Mouse (Mus musculus) MEL (cell line): ENCODE data around the gene Usp45. TPM values are rescaled to one million over a fixed set of nuclear protein-coding genes. Genes with fewer than 3 reads are reported as not detected.
A peak's percentile ranks its signal among the peaks of the same experiment; 100 is the strongest.

ENCODE experiments used
- DNase-seq: peaks from one replicate; pipeline ENCODE4 v3.0.0; 2011; ENCODE audit warnings: low read depth, low spot score
- H3K27ac ChIP-seq: 2 replicates; pipeline ENCODE4 v1.5.1; 2012; ENCODE audit warnings: low read depth, mild to moderate bottlenecking, control low read depth, low read length, moderate library complexity; ENCODE audit not compliant: control insufficient read depth
- H3K27me3 ChIP-seq, 2 experiments: fragments of 150-350 bp in 1 of 2; sonication (generic) in 1 of 2; 2 replicates each; pipeline ENCODE4 v1.6.1; 2012; ENCODE audit warnings: low read length in 2 of 2, mild to moderate bottlenecking in 2 of 2, improper control_type of control experiment in 1 of 2, moderate library complexity in 1 of 2; ENCODE audit not compliant: insufficient read depth in 2 of 2, control insufficient read depth in 1 of 2
- H3K36me3 ChIP-seq, 2 experiments: 2 replicates each; pipeline ENCODE4 v1.6.1; 2012 to 2014; ENCODE audit warnings: low read length in 2 of 2, improper control_type of control experiment in 1 of 2, inconsistent platforms in 1 of 2, mild to moderate bottlenecking in 1 of 2; ENCODE audit not compliant: insufficient read depth in 2 of 2, control insufficient read depth in 1 of 2
- H3K4me1 ChIP-seq, 2 experiments: fragments of 150-350 bp in 1 of 2; sonication (generic) in 1 of 2; 2 replicates each; pipeline ENCODE4 v1.6.1; 2012; ENCODE audit warnings: low read length in 2 of 2, improper control_type of control experiment in 1 of 2, mild to moderate bottlenecking in 1 of 2; ENCODE audit not compliant: insufficient read depth in 2 of 2, control insufficient read depth in 1 of 2
- H3K4me3 ChIP-seq, 2 experiments: fragments of 150-350 bp in 1 of 2; sonication (generic) in 1 of 2; 2 replicates each; pipeline ENCODE4 v1.5.1; 2012; ENCODE audit warnings: low read depth in 2 of 2, low read length in 2 of 2, mild to moderate bottlenecking in 2 of 2, moderate library complexity in 2 of 2, control low read depth in 1 of 2, improper control_type of control experiment in 1 of 2; ENCODE audit not compliant: control insufficient read depth in 1 of 2, insufficient read depth in 1 of 2
- H3K79me2 ChIP-seq: 2 replicates; pipeline ENCODE4 v1.6.1; 2012; ENCODE audit warnings: mild to moderate bottlenecking, low read length, moderate library complexity; ENCODE audit not compliant: control insufficient read depth, poor library complexity, insufficient read depth
- H3K9ac ChIP-seq: 2 replicates; pipeline ENCODE4 v1.6.1; 2012; ENCODE audit warnings: low read depth, mild to moderate bottlenecking, control low read depth, low read length, moderate library complexity; ENCODE audit not compliant: control insufficient read depth, poor library complexity, severe bottlenecking
- H3K9me3 ChIP-seq: fragments of 150-350 bp; sonication (generic); replicated peaks from 2 replicates; pipeline ENCODE4 v1.6.1; 2012; ENCODE audit warnings: mild to moderate bottlenecking, low read length, improper control_type of control experiment, moderate library complexity; ENCODE audit not compliant: insufficient read depth
- CHD2 ChIP-seq: IDR thresholded peaks from 2 replicates; pipeline ENCODE4 v1.6.1; 2011; ENCODE audit warnings: low read length, improper control_type of control experiment
- CTCF ChIP-seq, 3 experiments: IDR thresholded peaks in 2 of 3; conservative IDR thresholded peaks in 1 of 3; 2 replicates each; pipeline ENCODE4 v1.5.1; 2011 to 2012; ENCODE audit warnings: low read length in 3 of 3, low read depth in 2 of 3, mild to moderate bottlenecking in 2 of 3, improper control_type of control experiment in 1 of 3, inconsistent platforms in 1 of 3, mixed read lengths in 1 of 3, moderate library complexity in 1 of 3; ENCODE audit not compliant: control insufficient read depth in 1 of 3, insufficient read depth in 1 of 3, poor library complexity in 1 of 3, severe bottlenecking in 1 of 3
- E2F4 ChIP-seq: IDR thresholded peaks from 2 replicates; pipeline ENCODE4 v1.6.1; 2011; ENCODE audit warnings: low read depth, low read length, improper control_type of control experiment, borderline replicate concordance
- ELF1 ChIP-seq: IDR thresholded peaks from 2 replicates; pipeline ENCODE4 v1.6.1; 2014; ENCODE audit warnings: low read depth, mild to moderate bottlenecking, inconsistent platforms, low read length, improper control_type of control experiment, moderate library complexity
- GABPA ChIP-seq: IDR thresholded peaks from 2 replicates; pipeline ENCODE4 v1.6.1; 2012; ENCODE audit warnings: low read depth, mild to moderate bottlenecking, inconsistent platforms, low read length, improper control_type of control experiment, moderate library complexity
- GATA1 ChIP-seq: IDR thresholded peaks from 2 replicates; pipeline ENCODE4 v1.6.1; 2011; ENCODE audit warnings: low read depth, low read length, improper control_type of control experiment
- HCFC1 ChIP-seq: IDR thresholded peaks from 2 replicates; pipeline ENCODE4 v1.6.1; 2012; ENCODE audit warnings: low read depth, mild to moderate bottlenecking, inconsistent platforms, low read length, improper control_type of control experiment, moderate library complexity
- JUND ChIP-seq: IDR thresholded peaks from 2 replicates; pipeline ENCODE4 v1.6.1; 2011; ENCODE audit warnings: low read depth, mild to moderate bottlenecking, improper control_type of control experiment, low read length
- MXI1 ChIP-seq: IDR thresholded peaks from 2 replicates; pipeline ENCODE4 v1.6.1; 2011; ENCODE audit warnings: mild to moderate bottlenecking, low read depth, low read length, improper control_type of control experiment
- NELFE ChIP-seq: IDR thresholded peaks from 2 replicates; pipeline ENCODE4 v1.6.1; 2011; ENCODE audit warnings: low read depth, low read length, improper control_type of control experiment
- POLR2A ChIP-seq, 2 experiments: IDR thresholded peaks; 2 replicates each; pipeline ENCODE4 v1.6.1; 2011 to 2012; ENCODE audit warnings: low read length in 2 of 2, mild to moderate bottlenecking in 2 of 2, control low read depth in 1 of 2, improper control_type of control experiment in 1 of 2, low read depth in 1 of 2, moderate library complexity in 1 of 2; ENCODE audit not compliant: control insufficient read depth in 1 of 2, insufficient read depth in 1 of 2, poor library complexity in 1 of 2
- POLR2AphosphoS2 ChIP-seq: IDR thresholded peaks from 2 replicates; pipeline ENCODE4 v1.6.1; 2011; ENCODE audit warnings: low read length, improper control_type of control experiment
- SIN3A ChIP-seq: IDR thresholded peaks from 2 replicates; pipeline ENCODE4 v1.6.1; 2012; ENCODE audit warnings: low read length, improper control_type of control experiment, inconsistent platforms
- SMC3 ChIP-seq: IDR thresholded peaks from 2 replicates; pipeline ENCODE4 v1.6.1; 2011; ENCODE audit warnings: low read depth, low read length, improper control_type of control experiment
- TBP ChIP-seq: IDR thresholded peaks from 2 replicates; pipeline ENCODE4 v1.8.0; 2011; ENCODE audit warnings: low read depth, low read length, improper control_type of control experiment
- TCF12 ChIP-seq: IDR thresholded peaks from 2 replicates; pipeline ENCODE4 v1.6.1; 2014; ENCODE audit warnings: low read depth, mild to moderate bottlenecking, inconsistent platforms, low read length, improper control_type of control experiment, moderate library complexity
- ZMIZ1 ChIP-seq: IDR thresholded peaks from 2 replicates; pipeline ENCODE4 v1.6.1; 2012; ENCODE audit warnings: low read depth, mild to moderate bottlenecking, inconsistent platforms, low read length, improper control_type of control experiment, moderate library complexity
- polyA plus RNA-seq, 2 experiments: library from polyadenylated mRNA; stranded (reverse) in 1 of 2; unstranded in 1 of 2; fragments of >175 nt in 1 of 2; fragments of >200 nt in 1 of 2; gene quantifications; 2 replicates each; pipeline versions ENCODE4 v1.2.1 to v1.2.4; 2012; ENCODE audit warnings: low replicate concordance in 2 of 2, low read depth in 1 of 2; ENCODE audit not compliant: insufficient read length in 2 of 2, insufficient read depth in 1 of 2, missing spikeins in 1 of 2
- total RNA-seq: library from RNA; depleted of rRNA; stranded (reverse); fragments of 300-350 nt; gene quantifications from 2 replicates; pipeline ENCODE4 v1.2.3, GENCODE M21; 2012; rRNA removed

Gene Usp45
- total RNA-seq (8.2 and 8.7 TPM in 2 replicates), polyA plus RNA-seq (1 to 10 TPM in 1 of 2 experiments, not detected in 1; 6.4 TPM)

GRCm38 (mm10) chr4:21766863-21767304, at the start of gene Usp45, which contains the start of gene Tstd3:
Gene Usp45, plus strand, starts transcription at chr4:21767156.
Gene Tstd3, minus strand, starts transcription at chr4:21767212.
- peak; percentile 89 for DNase-seq
- peaks cover 0 to 3% of the 10 kb centered on the region in 2 experiments; a peak in 2 of 4 replicates for H3K4me1 ChIP-seq
- peak within 1 kb of the TSS; percentile 96 to 100 for H3K4me3 ChIP-seq
- no peaks in the 10 kb centered on the region for H3K27me3 ChIP-seq
- H3K9me3 ChIP-seq = no peaks in the 10 kb centered on the region
- peak within 1 kb of the TSS; percentile 83 for H3K9ac ChIP-seq
- TF ChIP-seq SMC3 = no peak
- TF ChIP-seq POLR2A (IDR thresholded peaks at IDR 0.05; ENCODE audit: control insufficient read depth in 1 of 2, insufficient read depth in 1 of 2, low read depth in 1 of 2, low read length in 2 of 2, poor library complexity in 1 of 2) = peak in 1 of 2 experiments; percentile 61; a peak in 1 of 4 replicates
- TF ChIP-seq ELF1 = peak; percentile 72
- TF ChIP-seq MXI1 = no peak
- TF ChIP-seq JUND = no peak
- TF ChIP-seq SIN3A = peak; percentile 59
- TF ChIP-seq HCFC1 = peak; percentile 59; the same call in 1 of the 2 replicates
- TF ChIP-seq CTCF (IDR thresholded peaks at IDR 0.05 in 2 of 3, conservative IDR thresholded peaks at IDR 0.05 in 1 of 3; ENCODE audit: control insufficient read depth in 1 of 3, insufficient read depth in 1 of 3, low read depth in 2 of 3, low read length in 3 of 3, poor library complexity in 1 of 3, severe bottlenecking in 1 of 3) = peak; percentile 72 to 75 (median 73)
- TF ChIP-seq TBP = 0 out of 2 replicates have a peak, but pooled peaks have one; percentile 38
- no peak for TF ChIP-seq ZMIZ1
- no peak for TF ChIP-seq GABPA
- no peak for TF ChIP-seq E2F4
- 0 out of 2 replicates have a peak, but pooled peaks have one; percentile 19 for TF ChIP-seq TCF12
- no peaks in the 10 kb centered on the region for H3K79me2 ChIP-seq
- peak within 1 kb of the TSS; percentile 40 for H3K27ac ChIP-seq
- peaks cover 0 to 3% of the 10 kb centered on the region in 2 experiments; a peak in 1 of 4 replicates for H3K36me3 ChIP-seq

DNA sequence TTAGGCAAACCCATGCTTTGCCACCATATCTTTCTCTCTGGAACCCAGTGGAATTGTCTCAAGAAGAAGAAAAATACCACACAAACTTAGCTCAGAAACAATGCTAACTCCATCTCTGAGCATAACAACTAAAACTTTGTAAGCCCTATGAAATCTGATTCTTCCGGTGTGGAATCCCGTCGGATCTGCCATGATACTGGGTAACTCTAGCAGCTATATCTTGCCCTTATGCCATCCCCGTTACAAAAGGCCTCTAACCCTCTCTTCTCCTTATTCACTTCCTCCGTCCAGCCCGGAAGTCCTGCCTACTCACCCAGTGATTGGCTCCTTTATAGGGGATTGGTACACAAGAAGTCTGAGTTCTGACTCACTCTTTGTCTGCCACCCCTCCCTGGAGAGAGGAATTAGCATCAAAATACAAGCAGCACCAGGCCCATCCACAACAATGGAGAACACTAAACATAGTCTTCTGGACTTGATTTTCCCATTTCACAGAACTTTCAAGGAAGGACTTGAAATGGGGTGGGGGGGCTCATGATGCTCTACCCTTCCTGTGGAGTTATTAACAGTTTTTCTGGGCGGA, 44.1 kb upstream of the Usp45 start:
- no peak overlapping the region for H3K9ac ChIP-seq
- no peak for DNase-seq
- TF ChIP-seq MXI1 = no peak
- TF ChIP-seq CHD2 = no peak
- TF ChIP-seq NELFE = no peak
- TF ChIP-seq ZMIZ1 = no peak
- no peak for TF ChIP-seq GATA1
- TF ChIP-seq POLR2AphosphoS2 = no peak
- TF ChIP-seq, all 39 proteins: peak for 0
- Histone ChIP-seq H3K27ac (no peak overlapping the region), H3K4me1 (no peaks in the 10 kb centered on the region), H3K27me3 (peaks cover 2 to 8% of the 10 kb centered on the region in 2 experiments), H3K4me3 (no peak overlapping the region), H3K9me3 (no peaks in the 10 kb centered on the region), H3K36me3 (peaks cover 0 to 3% of the 10 kb centered on the region in 2 experiments; a peak in 2 of 4 replicates), H3K79me2 (peaks cover 3% of the 10 kb centered on the region)
